Mouse (Mus musculus): ENCODE data around the gene Kalrn. TPM values are rescaled to one million over a fixed set of nuclear protein-coding genes. Genes with fewer than 3 reads are reported as not detected.

The Kalrn gene
- total RNA-seq, 2 experiments from 2014 or later, result 22.6 to 24.6 TPM

DNA sequence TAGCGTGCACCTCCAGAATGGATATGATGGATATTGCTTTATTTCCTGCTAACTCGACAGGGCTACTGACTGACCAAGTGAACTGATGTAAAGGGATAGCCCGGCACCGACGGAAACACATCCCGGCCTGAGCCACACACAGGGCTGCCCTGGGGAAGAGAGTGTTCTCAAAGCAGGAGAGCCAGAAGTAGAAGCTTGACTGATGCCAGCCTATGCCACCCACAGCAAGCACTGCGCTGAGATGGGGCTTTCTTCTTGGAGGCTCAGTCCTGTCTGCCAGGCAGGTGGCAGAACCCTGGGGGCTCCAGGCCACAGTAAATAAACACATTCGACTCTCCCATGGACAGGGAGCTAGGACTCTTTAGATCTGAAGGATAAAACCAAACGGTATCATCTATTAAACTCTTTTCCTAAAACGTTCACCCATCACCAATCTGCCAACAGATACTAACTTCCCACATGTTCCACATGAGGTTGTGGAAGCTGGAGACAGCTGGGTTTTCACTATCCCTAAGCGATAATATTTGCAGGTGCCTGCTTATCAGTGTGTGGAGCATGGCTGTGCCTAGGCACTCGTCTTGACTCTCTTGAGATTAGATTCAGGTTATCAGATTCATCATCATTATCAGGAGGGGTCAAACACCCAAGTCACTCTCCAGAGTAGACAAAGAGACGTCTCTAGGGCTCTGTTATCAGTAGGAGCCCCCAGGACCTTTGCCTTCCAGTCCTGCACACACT lies 526.9 kb downstream of the Kalrn start:
- no peak for DNase-seq (ENCODE audit: low spot score in 2 of 2)

DNA sequence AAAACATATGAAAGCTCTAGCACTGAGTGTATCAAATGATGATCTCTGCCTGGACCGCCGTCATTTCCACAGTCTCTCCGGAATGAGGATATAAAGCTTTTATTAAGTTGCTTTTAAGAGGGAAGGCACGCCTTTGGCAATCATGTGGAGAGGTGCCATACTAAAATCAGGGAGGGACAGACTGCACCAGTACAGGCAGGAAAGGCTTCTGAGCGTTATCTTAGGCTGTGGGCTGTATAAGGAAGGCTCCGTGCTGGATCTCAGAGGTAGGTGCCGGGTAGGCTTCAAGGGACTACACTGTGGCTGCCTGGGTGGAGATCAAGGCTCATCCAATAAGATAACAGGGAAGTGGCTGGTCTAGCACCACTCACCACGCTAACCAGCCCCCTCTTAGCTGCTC lies 528.8 kb downstream of the Kalrn start:
- no peak for DNase-seq (ENCODE audit: low spot score in 2 of 2)

DNA sequence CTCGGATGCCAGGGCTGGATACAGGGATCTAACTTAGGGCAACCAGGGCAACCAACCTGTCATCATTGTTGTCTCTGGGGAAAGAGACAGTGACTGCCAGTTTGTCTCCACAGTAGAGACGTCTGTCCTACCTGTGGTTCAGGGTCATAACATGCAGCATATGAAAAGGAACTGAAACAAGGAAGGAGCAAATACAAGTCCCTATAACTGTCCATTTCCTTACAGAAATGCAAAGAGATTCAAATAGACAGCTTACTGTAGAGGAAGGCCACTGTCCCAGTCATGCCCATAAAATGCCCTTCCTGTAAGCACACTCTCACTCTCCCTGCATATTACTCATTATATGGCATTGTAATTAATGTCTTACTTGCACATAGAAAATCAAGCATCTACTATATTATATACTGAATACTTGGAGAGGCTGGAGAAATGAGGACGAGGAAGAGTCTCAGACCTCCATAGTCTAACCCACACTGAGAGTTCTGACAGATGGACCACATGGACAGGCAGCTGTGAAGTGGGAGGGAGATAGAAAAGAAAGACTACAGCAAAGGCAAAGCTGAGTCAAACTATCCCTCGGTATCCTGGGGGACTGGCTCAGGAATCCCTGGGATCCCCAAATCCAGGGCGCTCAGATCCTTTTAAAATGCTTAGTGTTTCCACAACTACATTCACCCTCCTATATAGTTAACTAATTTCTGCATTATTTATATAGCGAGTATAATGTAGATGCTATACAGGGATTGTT lies 530.1 kb downstream of the Kalrn start:
- no peak for DNase-seq (ENCODE audit: low spot score in 2 of 2)

DNA sequence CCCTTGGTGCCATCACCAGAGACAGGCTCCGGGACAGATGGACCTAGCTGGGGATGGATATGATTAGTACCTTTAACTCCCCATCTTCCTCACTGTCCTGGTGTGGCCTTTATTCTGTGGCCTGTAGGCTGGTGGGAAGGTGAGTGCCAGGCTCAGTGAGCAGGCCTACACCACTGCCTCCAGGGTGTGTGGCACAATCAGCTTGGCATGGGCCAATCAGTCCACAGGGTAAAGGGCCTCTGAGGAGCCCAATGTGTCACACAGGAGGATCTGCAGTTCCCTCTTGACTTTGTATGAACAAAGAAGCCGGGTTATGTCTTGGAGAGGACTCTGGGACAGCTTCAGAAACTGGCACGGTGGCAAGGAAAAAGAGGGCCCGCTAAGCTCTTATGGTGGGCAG lies 530.7 kb downstream of the Kalrn start:
- DNase-seq (ENCODE audit: low spot score in 2 of 2), result no peak

DNA sequence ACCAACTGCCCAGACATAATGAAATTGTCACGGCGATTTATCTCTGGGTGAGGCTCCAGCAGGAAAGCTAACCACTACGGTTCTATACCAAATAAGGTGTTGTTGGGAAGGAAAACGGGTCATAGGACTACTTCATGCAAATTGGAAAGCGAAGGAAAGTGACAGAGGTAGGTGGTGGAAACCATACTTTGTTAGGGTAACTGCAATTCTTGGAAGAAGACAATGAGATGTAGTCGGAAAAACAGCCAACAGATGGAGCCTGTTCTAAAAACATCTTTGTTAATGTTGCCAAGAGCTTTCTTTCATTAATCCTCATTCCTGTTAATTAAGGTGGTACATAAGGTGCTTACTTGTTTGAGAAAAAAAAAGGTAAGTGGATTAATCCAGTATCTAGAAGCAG lies 533.1 kb downstream of the Kalrn start:
- no peak for DNase-seq (ENCODE audit: low spot score in 2 of 2)

DNA sequence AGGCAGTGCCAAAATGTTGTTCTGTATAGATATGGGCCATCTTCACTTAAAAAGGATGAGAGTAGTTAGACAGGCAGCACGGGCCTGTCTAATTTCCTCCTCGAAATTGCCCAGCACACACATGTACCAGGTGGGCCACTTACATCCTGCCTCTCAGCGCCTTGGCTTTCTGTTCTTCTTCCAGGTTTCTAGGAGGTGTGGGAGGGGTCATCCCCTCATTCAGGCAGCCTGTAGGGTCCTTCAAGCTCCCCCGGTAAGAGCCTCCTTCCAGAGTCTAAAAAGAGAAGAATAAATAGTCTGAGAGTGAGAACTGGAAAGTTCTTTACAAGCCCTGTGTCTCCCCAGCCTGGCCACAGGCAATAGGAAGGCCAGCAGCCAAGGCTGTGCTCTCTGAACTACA lies 533.6 kb downstream of the Kalrn start:
- DNase-seq (ENCODE audit: low spot score in 2 of 2), result no peak

DNA sequence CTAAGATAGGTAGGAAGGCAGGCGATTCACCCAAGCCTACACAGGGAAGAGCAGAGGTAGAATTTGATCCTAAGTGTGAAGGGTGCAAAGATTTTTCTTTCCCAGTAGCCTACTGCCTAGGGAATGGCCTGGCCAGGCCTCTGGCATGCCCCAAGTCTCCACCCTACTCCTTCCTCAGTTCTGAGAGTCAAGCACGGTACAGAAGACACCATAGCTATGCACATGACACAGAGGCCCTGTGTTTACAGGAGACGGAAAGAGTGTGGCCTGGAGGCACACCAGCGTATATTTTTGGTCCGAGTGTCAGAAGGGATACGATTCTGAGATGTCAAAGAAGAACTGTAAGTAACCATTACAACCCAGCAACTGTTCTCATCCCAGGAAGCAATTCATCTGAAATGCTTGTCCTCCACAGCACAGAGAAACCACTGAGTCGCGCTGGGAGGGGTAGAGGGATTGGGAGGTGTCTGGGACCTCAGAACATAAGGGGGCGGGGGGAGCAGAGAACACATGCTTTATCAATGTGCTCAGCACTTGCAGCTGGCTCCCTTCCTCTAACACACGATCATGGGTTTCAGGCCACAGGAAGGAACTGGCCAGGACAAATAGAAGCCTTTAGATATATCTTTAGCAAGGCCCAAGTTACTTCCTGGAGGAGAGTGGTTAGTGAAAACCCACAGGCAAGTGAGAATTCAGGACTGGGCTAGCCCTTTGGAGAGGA lies 536.8 kb downstream of the Kalrn start:
- DNase-seq (ENCODE audit: low spot score in 2 of 2), result no peak

DNA sequence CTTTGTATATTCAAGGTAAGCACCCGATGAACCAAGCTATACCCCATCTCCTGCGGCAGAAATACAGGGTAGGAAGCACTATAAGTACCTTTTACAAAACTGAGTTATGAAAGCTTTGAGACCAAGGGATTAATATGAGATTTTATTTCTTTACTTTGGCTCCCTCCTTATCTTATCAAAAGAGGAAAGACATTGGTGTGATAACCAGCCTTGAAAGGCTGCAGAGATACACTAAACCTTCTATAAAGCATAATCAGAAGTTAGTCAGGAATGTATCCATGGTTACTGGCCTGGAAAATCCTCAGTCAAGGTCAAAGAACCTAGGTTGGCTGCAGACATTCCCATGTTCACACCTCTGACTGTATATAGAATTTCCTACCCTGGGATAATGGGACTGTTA lies 537.6 kb downstream of the Kalrn start:
- DNase-seq (ENCODE audit: low spot score in 2 of 2), result no peak

DNA sequence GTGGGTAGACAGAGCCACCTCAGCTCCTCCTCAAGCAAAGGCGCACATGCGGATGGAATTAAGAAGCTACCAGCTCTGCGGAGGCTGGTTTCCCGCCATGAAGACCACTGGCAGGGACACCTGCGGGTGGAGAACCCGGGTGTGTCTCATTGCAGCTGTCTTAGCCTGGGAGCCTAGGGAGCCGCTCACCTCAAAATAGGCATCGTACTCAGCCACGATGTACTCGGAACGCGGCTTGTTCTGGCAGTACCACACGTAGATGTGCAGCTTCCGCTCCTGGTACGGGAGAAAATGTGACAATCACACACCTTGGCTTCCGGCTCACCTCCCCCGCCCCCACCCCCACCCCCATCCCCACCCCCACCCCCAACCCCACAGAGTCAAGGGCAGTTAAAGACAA lies 539.1 kb downstream of the Kalrn start:
- no peak for DNase-seq (ENCODE audit: low spot score in 2 of 2)

DNA sequence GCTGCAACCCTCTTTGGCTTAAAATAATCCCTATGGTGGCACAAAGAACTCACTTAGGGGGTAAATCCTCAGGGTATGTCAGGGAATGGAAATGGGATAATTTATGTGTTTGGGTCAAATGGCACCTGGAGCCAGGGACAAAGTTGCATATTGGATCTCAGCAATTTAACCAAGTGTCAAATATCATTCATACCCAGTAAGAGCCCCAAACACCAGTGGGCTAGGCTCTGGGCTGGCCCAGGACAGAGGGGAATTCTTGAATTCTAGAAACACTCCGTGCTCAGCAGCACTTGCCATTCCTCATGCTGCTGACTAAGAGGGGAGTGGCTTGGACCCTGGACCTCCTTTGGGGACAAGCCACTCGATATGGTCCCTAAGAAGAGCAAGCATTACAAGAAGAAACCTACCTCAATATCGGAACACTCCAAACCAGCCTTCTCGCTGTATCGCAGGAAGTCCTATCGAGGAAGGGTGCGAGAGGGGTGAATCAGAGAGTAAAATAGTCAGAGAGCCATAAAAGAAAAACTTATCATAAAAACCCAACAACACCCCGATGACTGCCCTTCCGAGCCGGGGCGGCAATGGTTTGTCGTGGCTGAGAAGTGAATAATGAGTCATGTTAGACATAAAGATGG lies 541.2 kb downstream of the Kalrn start:
- DNase-seq (ENCODE audit: low spot score in 2 of 2), result no peak

DNA sequence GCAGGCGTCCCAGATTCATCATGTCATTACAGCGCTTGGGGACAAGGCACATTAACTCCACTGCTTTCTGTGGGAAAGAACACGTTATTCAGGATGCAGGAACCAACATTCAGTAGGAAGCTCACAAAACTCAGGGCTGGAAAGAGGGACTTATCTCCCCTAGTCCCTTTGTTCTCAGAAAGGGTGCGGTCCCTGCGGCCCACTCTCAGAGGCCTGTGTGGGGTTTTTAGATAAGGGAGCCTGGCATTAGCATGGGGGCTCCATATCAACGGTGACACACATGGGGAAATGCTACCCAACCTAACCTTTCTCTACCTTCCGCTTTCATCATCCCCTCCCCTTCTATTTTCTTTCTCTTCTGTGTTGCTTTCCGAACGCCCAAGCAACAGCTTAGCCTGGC lies 541.8 kb downstream of the Kalrn start:
- DNase-seq (ENCODE audit: low spot score in 2 of 2), result no peak

DNA sequence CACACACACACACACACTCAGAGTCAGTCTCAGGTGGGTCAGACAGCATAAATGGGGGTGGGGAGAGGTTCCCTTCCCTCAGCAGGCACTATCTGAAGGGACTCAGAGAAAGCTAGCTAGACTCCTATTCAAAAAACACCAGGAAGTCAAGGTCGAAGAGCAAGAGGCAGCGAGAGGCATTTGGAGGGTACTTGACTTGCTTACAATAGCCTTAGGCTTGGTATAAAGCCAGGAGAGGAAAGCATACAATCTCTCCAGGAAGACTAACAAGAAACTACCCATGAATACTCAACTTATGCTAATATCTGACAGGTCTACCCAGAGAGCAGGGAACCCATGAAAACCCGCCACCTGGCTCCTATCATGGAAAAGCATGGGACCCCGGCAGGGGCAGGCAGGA lies 543.0 kb downstream of the Kalrn start:
- no peak for DNase-seq (ENCODE audit: low spot score in 2 of 2)

DNA sequence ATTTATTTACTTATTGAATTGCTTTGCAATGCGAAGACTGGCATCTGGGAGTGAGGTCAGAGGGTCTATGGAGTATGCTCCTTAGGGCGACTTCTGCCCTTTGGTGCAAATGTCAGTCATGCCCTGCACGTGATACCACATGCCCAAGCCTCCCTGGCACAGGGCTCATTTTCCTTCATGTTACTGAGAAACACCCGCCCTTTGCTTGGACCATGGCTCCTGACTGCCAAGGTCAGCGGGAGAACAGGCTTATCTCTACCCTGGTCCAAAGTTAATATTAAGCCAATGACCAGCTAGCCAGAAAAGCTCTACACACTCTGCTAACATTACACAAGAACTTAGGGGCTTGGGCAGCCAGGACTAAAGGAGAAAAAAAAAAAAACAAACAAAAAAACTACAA lies 543.5 kb downstream of the Kalrn start:
- DNase-seq (ENCODE audit: low spot score in 2 of 2), result no peak

DNA sequence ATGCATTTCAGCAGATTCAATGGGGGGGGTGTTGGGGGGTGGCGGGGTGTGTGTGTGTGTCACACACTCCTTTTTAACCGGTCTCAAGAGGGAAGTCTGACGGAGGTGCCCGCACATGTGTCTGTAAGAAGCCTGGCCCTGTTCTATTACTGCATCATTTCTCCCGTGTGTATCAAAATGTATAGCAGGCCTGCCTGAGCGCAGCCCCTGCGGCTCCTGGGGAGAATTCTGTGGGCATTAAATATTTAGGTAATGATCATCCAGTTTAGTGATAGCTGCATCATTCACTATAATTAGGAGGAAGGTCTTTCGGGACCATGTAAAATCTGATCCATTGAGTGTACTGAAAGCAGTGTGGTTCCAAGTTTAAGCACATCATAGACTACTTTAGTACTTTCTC lies 556.1 kb downstream of the Kalrn start:
- DNase-seq (ENCODE audit: low spot score in 2 of 2), result no peak

DNA sequence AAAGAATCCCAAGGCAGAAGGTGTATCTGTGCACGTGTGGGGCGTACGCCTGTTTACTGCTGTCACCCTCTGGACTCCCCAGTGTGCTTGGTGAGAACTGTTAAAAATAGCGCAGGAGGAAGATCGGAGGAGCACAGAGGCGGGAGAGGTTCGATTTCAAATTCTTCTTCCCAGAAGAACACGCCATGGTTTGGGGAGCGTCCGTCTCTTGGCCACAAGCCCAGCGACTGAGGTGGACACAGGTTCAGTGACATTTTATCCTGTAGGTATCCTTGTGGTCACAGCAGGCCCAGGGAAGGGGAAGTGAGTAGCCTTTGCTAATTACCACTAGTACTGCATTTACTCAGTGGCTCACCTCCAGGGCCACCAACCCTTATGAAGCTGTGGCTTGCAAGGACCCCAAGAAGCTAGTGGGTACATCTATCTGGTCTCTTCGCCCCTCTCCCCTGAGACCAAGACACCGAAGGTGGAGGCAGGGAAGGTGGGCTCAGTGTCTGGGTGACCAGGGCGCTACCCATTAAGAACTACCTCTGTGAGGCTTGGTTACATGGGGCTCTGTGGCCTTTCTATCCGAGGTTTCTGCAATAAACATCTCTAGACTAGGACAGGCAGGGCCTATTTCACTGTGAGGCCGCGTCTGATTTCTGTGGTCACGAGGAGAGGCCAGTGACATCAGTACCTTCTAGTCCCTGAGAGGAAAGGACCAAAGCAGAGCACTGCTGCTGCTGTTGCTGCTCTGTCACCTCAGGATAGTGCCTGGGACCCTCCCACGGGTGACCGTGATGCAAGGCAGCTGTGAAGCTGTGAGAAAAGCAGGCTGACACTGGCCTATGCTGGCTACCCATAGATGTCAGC lies 561.1 kb downstream of the Kalrn start:
- DNase-seq (ENCODE audit: low spot score in 2 of 2), result no peak

DNA sequence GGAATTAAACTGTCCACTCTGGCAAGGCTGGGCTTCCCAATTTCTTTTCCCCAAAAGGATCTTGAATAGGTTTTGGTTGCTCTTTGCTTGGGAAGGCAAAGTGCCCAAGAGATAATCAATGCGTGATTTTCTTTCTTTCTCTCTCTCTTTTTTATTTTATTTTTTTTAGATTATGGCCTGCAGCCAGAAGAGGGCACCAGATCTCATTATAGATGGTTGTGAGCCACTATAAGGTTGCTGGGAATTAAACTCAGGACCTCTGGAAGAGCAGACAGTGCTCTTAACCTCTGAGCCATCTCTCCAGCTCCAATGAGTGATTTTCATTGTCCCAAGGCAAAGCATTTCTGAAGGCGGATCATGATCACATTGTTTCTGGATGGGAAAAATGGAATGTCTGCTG lies 563.8 kb downstream of the Kalrn start:
- DNase-seq (ENCODE audit: low spot score in 2 of 2), result no peak

DNA sequence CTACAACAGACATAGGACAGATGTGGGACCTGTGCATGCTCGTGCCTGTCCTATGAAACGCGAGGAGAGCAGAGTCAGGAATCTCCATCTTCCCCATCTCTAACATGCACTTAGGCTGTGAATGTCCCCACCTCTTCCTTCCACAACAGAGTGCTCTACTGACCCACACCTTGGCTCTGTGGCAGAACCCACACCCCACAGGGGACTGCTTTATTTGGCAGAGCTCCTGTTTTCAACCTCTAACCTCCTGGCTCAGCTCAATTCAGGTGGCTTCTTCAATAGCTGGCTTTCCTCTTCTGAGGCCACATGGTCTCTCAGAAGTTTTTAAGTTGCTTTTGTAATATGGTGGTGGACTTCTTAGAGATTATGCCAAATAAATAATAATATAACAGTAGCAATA lies 567.3 kb downstream of the Kalrn start:
- no peak for DNase-seq (ENCODE audit: low spot score in 2 of 2)

DNA sequence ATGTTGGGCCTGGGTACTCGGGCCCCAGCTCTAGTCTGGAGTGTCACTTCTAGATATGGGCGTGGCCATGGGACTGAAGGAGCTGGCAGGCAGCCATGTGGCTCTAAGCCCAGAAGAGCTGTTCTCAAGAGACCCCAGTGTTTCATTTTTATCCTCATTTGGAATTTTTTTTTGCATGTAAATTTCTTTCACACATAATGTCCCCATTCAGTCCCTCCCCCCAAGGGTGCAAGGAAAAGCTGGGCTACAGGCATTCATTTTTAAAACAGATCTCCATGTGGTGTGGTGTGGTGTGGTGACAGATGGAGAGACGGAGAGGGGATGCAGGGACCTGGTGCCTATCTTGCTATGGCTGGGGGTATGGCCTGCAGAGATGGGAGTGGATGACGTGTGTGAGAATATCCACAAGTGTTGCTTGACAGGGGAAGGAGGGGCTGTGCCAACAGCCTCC lies 569.2 kb downstream of the Kalrn start:
- DNase-seq (ENCODE audit: low spot score in 2 of 2), result peak in 1 of 2 experiments; percentile 47

DNA sequence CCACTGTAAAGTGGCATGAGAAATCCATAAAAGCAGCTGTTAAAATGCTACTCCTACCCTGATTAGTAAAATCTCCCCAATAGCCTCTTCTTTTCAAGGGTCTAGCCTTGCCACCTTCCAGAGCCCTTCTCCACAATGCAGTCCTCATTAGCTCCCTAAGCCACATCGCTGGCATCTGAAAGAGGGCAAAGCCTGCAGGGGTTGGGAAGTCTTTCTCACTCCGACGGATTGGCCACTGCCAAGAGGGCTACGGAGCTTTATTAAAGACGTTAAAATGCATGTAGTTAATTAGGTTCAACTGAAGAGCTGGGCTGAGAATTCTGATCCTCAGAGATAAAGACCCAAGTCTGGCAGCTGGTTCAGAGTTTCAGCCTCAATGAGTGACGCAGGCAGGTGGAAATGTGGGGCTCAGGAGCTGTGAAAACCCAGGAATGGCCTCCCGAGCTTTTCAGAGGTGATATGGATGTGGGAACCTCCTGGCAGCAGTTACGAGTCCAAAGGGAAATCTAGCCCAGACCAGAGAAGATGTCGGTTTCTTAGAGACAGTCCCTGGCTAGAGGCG lies 569.7 kb downstream of the Kalrn start:
- DNase-seq (ENCODE audit: low spot score in 2 of 2), result no peak

DNA sequence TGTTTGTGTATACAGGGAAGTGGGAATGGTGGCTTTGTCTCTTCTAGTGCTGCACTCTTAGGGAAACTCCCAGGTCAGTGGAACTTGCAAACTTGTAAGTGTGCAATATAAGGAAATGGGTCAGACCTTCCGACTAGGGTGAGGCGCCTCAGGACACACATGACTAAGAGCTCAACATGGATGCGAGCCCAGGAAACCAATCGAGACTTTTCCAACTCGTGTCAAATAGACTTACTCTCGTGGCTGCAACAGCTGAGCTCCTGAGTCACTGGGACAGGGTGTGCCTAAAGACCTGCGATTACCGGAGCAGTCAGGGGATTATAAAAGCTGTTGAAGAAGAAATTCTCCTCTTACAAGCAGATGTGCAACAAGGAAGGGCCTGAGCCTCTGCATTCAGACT lies 572.6 kb downstream of the Kalrn start:
- no peak for DNase-seq (ENCODE audit: low spot score in 2 of 2)
